Mouse (Mus musculus) liver, adult 2 months (tissue): Measurements from ENCODE around the gene 4931428L18Rik.

Experiments used
- CTCF ChIP-seq: fragments of 200-500 bp; IDR thresholded peaks from 2 replicates; pipeline ENCODE4 v1.5.1; 2011; ENCODE audit warnings: low read depth, low read length, control low read depth
- POLR2A ChIP-seq: fragments of 200-500 bp; IDR thresholded peaks from 2 replicates; pipeline ENCODE4 v1.6.1; 2011; ENCODE audit warnings: low read length, control low read depth; ENCODE audit not compliant: insufficient read depth; ENCODE audit errors: extremely low read depth

GRCm38 (mm10) chr1:31196959-31197358 lies 25.5 kb downstream of the 4931428L18Rik start:
- no peak for TF ChIP-seq POLR2A
- TF ChIP-seq CTCF = no peak
